In genomic region chr2:146502578-146503311, GRCm38 (mm10) we compare ENCODE assay signal across 8 mouse cellular contexts. TPM values are rescaled to one million over a fixed set of nuclear protein-coding genes. Genes with fewer than 3 reads are reported as not detected.
DNase-seq lines count a peak whose midpoint lies in the region; ATAC-seq lines count a peak whose summit lies in the region.

No protein-coding gene starts in this region.

- H3K4me3 ChIP-seq in midbrain, embryonic 12.5 days: no peak overlapping the region
- H3K4me3 ChIP-seq in midbrain, embryonic 10.5 days: no peak overlapping the region
- H3K4me3 ChIP-seq in forebrain, embryonic 16.5 days (replicated peaks; ENCODE audit: low read length): no peak overlapping the region

- WGBS in midbrain, embryonic 12.5 days: 70% methylated on average over 9 of the region's 9 CpGs
- WGBS in midbrain, embryonic 10.5 days: 83% methylated on average over 9 of the region's 9 CpGs
- 54% methylated on average over 9 of the region's 9 CpGs for WGBS in forebrain, embryonic 16.5 days

- H3K9me3 ChIP-seq in midbrain, embryonic 12.5 days: no peaks in the 10 kb centered on the region
- H3K9me3 ChIP-seq in midbrain, embryonic 10.5 days (replicated peaks): no peaks in the 10 kb centered on the region
- H3K9me3 ChIP-seq in forebrain, embryonic 16.5 days (ENCODE audit: control insufficient read depth, low read length): no peaks in the 10 kb centered on the region

- no peak overlapping the region for H3K9ac ChIP-seq in midbrain, embryonic 12.5 days (replicated peaks)
- no peak overlapping the region for H3K9ac ChIP-seq in forebrain, embryonic 16.5 days (replicated peaks; ENCODE audit: low read depth, low read length)

- DNase-seq in midbrain, embryonic 10.5 days (ENCODE audit: low spot score): no peak
- DNase-seq in heart, postnatal 4 days: peak; percentile 73
- DNase-seq in layer of hippocampus, postnatal 36 days: peak; percentile 57 to 58
- DNase-seq in lung, postnatal 14 days: peak; percentile 41
- no peak for DNase-seq in thymus, postnatal 25 days
- DNase-seq in urinary bladder, adult 2 months (ENCODE audit: low spot score): no peak

- peak; percentile 44; the same call in 1 of the 2 replicates for ATAC-seq in midbrain, embryonic 12.5 days (ENCODE audit: low FRiP score, low read depth)
- ATAC-seq in forebrain, embryonic 16.5 days: peak; percentile 91

- H3K36me3 ChIP-seq in midbrain, embryonic 12.5 days: no peaks in the 10 kb centered on the region
- no peaks in the 10 kb centered on the region; the same call in 1 of the 2 replicates for H3K36me3 ChIP-seq in midbrain, embryonic 10.5 days
- no peaks in the 10 kb centered on the region for H3K36me3 ChIP-seq in forebrain, embryonic 16.5 days (ENCODE audit: control insufficient read depth, insufficient read depth)

- H3K27ac ChIP-seq in midbrain, embryonic 12.5 days (replicated peaks): no peak overlapping the region
- H3K27ac ChIP-seq in midbrain, embryonic 10.5 days (replicated peaks): no peak overlapping the region
- peak overlapping the region; percentile 79 for H3K27ac ChIP-seq in forebrain, embryonic 16.5 days (ENCODE audit: low read length)

- no peaks in the 10 kb centered on the region for H3K27me3 ChIP-seq in midbrain, embryonic 12.5 days
- no peaks in the 10 kb centered on the region for H3K27me3 ChIP-seq in midbrain, embryonic 10.5 days (ENCODE audit: low read depth, poor library complexity, severe bottlenecking)
- H3K27me3 ChIP-seq in forebrain, embryonic 16.5 days (replicated peaks; ENCODE audit: control insufficient read depth, insufficient read depth, low read length): no peaks in the 10 kb centered on the region

- H3K4me2 ChIP-seq in midbrain, embryonic 12.5 days (replicated peaks): no peak overlapping the region
- H3K4me2 ChIP-seq in forebrain, embryonic 16.5 days (ENCODE audit: low read length): no peak overlapping the region

- H3K4me1 ChIP-seq in midbrain, embryonic 12.5 days: peaks cover 9% of the 10 kb centered on the region
- peaks cover 16% of the 10 kb centered on the region for H3K4me1 ChIP-seq in midbrain, embryonic 10.5 days
- peaks cover 21% of the 10 kb centered on the region for H3K4me1 ChIP-seq in forebrain, embryonic 16.5 days (replicated peaks; ENCODE audit: control insufficient read depth, insufficient read depth, low read length)

RNA-seq across cellular contexts. Expression of gene Ralgapa2, which starts 9.4 kb away (rescaled TPM):
- polyA plus RNA-seq in midbrain, embryonic 12.5 days (2016; fragmentation: Nextera tagmentation; extraction: Ambion mirVana): 14.2 and 14.4 TPM in 2 replicates
- polyA plus RNA-seq in midbrain, embryonic 10.5 days (2016; fragmentation: Nextera tagmentation; extraction: Ambion mirVana): 9.7 and 10.6 TPM in 2 replicates
- polyA plus RNA-seq in forebrain, embryonic 16.5 days (2015; fragmentation: Nextera tagmentation; extraction: Ambion mirVana): 13.6 and 14.0 TPM in 2 replicates
- total RNA-seq in heart, postnatal 4 days (2021): 10 to 100 TPM; 33.1 to 35.7 TPM
- total RNA-seq in layer of hippocampus, postnatal 36 days (2021): 10 to 100 TPM; 27.5 to 32.8 TPM
- polyA plus RNA-seq in urinary bladder, adult 2 months (2012; rRNA removed): 10.1 and 12.8 TPM in 2 replicates

Comparison
In these comparisons a context has a peak if more than half of its experiments do, and no peak if none do; other contexts are left out.
1. DNase-seq: peak in heart, postnatal 4 days (single experiment), layer of hippocampus, postnatal 36 days (2 of 2) and lung, postnatal 14 days (single experiment); none in midbrain, embryonic 10.5 days (single experiment), thymus, postnatal 25 days (single experiment) and urinary bladder, adult 2 months (single experiment).